Mouse (Mus musculus): ENCODE data around the gene Ttc22. TPM values are rescaled to one million over a fixed set of nuclear protein-coding genes. Genes with fewer than 3 reads are reported as not detected.

Ttc22 gene
- polyA plus RNA-seq, 1 experiment, result not detected

DNA sequence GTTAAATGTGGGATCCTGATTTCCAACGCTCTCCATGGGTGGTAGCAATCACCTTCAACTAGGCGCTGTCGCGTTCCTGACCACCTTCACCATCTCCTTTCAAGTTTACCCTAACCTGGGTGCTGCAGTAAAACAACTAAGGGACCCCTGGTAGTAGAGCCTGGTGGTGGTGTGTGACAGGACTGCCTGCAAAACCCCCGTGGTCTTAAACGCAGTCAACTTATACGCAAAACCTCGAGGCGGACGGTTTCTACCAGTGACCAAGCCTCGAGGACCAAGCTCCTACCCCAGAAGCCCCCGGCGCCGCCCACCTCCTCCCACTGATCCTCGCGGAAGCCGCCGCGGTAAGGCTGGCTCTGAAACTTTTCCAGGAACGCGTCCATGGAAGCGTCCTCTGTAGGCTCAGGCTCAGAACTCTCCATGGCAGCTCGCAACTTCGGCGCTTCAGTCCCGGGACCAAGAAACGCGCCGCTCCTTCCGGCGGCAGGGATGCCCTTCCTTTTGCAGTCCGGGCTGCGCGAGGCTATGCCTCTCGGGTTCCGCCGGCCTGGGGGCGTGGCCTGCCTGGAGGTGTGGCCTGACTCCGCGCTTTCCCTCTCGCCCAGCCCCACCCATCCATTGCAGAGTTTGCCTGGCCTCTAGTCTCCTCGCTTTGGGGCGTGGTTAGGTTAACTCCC, 56.3 kb downstream of the Ttc22 start, which contains the start of gene Ttc4:
Ttc4 (minus strand) TSS at position 503 of the 677 bp plus-strand sequence.
- peak within 1 kb of the TSS; percentile 88 for H3K4me3 ChIP-seq (replicated peaks; ENCODE audit: control insufficient read depth, low read depth, low read length)
- under 1% methylated on average over 43 of the region's 43 CpGs for WGBS
- H3K27ac ChIP-seq (ENCODE audit: control insufficient read depth, insufficient read depth, low read depth, low read length, poor library complexity), result peak within 1 kb of the TSS; percentile 52; the same call in 1 of the 2 replicates
- TF ChIP-seq CTCF (IDR thresholded peaks at IDR 0.05; ENCODE audit: control insufficient read depth, insufficient read depth, low read length), result peak; percentile 9; the same call in 1 of the 2 replicates
- peak; percentile 67; the same call in 1 of the 2 replicates for TF ChIP-seq POLR2A (IDR thresholded peaks at IDR 0.05; ENCODE audit: borderline replicate concordance, control insufficient read depth, low read depth, low read length)
- no peaks in the 10 kb centered on the region; the same call in 1 of the 2 replicates for H3K4me1 ChIP-seq (ENCODE audit: control insufficient read depth, insufficient read depth, low read length)

DNA sequence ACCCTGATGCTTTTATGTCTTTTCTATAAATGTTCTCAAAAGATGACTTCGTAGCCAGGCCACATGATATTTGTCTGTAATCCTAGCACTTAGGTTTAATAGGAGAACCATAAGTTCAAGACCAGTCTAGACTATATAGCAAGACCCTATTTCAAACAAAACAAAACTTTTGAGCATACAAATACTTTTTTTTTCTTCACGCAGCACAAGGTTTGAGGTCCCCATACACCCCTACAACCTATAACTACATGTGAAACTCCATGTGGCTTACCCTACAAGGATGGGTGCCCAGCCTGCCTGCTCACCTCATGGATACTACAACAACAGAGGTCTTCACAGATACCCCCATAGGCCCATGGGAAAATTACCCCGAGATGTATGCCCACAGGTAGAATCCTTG, 56.9 kb downstream of the Ttc22 start:
- H3K27ac ChIP-seq (ENCODE audit: control insufficient read depth, insufficient read depth, low read depth, low read length, poor library complexity), result no peak overlapping the region

DNA sequence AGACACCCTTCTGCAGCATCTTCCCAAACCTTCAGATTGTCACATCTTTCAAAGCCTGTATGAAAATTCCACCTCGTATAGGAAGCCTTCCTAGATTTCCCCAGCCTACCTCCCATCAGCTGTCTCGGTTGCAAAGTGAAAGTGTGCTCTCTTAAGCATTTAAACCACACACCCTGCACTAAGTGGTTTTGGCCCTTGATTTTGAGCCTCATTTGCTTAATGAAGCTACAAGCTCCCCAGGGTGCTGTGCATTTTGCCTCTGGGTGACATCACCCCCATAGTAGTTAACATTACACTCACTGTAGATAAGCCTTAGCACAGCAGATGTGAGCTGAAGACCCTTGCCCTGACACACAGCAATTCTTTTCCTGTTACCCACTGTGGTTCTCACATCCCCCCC, 58.7 kb downstream of the Ttc22 start:
- Histone ChIP-seq H3K4me1 (ENCODE audit: control insufficient read depth, insufficient read depth, low read length) (no peaks in the 10 kb centered on the region; the same call in 1 of the 2 replicates), H3K4me3 (replicated peaks; ENCODE audit: control insufficient read depth, low read depth, low read length) (no peak overlapping the region), H3K27ac (ENCODE audit: control insufficient read depth, insufficient read depth, low read depth, low read length, poor library complexity) (no peak overlapping the region)
- 44% methylated on average over 2 of the region's 2 CpGs for WGBS
- TF ChIP-seq CTCF (IDR thresholded peaks at IDR 0.05; ENCODE audit: control insufficient read depth, insufficient read depth, low read length), result no peak
- TF ChIP-seq POLR2A (IDR thresholded peaks at IDR 0.05; ENCODE audit: borderline replicate concordance, control insufficient read depth, low read depth, low read length), result no peak

More for the DNA sequence above, 56.9 kb downstream of the Ttc22 start:
- 61% methylated on average over 3 of the region's 3 CpGs for WGBS
- H3K4me3 ChIP-seq (replicated peaks; ENCODE audit: control insufficient read depth, low read depth, low read length), result no peak overlapping the region
- no peaks in the 10 kb centered on the region; the same call in 1 of the 2 replicates for H3K4me1 ChIP-seq (ENCODE audit: control insufficient read depth, insufficient read depth, low read length)
- TF ChIP-seq CTCF (IDR thresholded peaks at IDR 0.05; ENCODE audit: control insufficient read depth, insufficient read depth, low read length) (no peak), POLR2A (IDR thresholded peaks at IDR 0.05; ENCODE audit: borderline replicate concordance, control insufficient read depth, low read depth, low read length) (no peak)

DNA sequence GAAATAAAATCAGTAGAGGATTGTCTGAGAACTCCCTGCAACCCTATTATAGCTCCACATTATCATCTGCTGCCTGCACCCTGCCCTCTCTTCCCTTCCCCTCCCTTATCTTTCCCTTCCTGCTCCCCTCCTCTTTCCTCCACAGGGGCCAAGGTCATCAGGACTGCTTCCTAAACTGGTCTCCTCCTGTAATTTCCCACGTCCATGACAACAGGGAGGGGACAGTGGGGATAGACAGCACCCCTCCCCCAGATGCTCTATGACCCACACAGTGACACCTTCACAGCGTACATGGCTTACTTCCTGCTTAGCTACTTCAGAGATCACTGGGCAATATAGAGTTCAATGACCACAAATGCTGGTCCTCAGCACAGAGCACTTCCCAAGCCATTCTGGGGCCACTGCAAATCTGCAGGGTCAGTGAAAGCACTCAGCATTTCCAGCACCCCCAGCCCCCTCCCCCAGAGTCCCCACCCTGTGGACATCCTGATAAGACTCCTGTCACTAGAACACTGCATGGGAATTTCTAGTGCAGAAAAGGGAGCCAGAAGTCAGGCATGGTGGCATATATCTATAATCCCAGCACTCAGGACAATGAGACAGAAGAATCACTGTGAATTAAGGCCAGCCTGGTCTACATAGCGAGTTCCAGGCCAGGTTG, 66.5 kb downstream of the Ttc22 start:
- H3K27ac ChIP-seq (ENCODE audit: control insufficient read depth, insufficient read depth, low read depth, low read length, poor library complexity), result no peak overlapping the region
- 45% methylated on average over 3 of the region's 3 CpGs for WGBS

More for the DNA sequence above, 66.5 kb downstream of the Ttc22 start:
- Histone ChIP-seq H3K4me3 (replicated peaks; ENCODE audit: control insufficient read depth, low read depth, low read length) (no peak overlapping the region), H3K4me1 (ENCODE audit: control insufficient read depth, insufficient read depth, low read length) (no peaks in the 10 kb centered on the region)
- TF ChIP-seq POLR2A (IDR thresholded peaks at IDR 0.05; ENCODE audit: borderline replicate concordance, control insufficient read depth, low read depth, low read length), result no peak
- no peak for TF ChIP-seq CTCF (IDR thresholded peaks at IDR 0.05; ENCODE audit: control insufficient read depth, insufficient read depth, low read length)

Other genes starting within 250 kb of the Ttc22 start
- not detected in 2 replicates for gene Pcsk9, start 158.1 kb upstream of the Ttc22 start, polyA plus RNA-seq (2011; ENCODE audit: insufficient read depth, insufficient read length, low replicate concordance, missing spikeins)
- gene Bsnd, start 130.1 kb upstream of the Ttc22 start, polyA plus RNA-seq (2011; ENCODE audit: insufficient read depth, insufficient read length, low replicate concordance, missing spikeins), result not detected in 2 replicates
- 11.9 and 23.8 TPM in 2 replicates for gene Dhcr24, start 61.4 kb upstream of the Ttc22 start, polyA plus RNA-seq (2011; ENCODE audit: insufficient read depth, insufficient read length, low replicate concordance, missing spikeins)
- not detected in 2 replicates for gene Lexm, start 5.2 kb upstream of the Ttc22 start, polyA plus RNA-seq (2011; ENCODE audit: insufficient read depth, insufficient read length, low replicate concordance, missing spikeins)
- gene Pars2, start 28.6 kb downstream of the Ttc22 start, polyA plus RNA-seq (2011; ENCODE audit: insufficient read depth, insufficient read length, low replicate concordance, missing spikeins), result 1.9 and 4.0 TPM in 2 replicates
- gene Ttc4, start 56.5 kb downstream of the Ttc22 start, polyA plus RNA-seq (2011; ENCODE audit: insufficient read depth, insufficient read length, low replicate concordance, missing spikeins), result 19.7 and 38.1 TPM in 2 replicates
- gene Mroh7, start 108.5 kb downstream of the Ttc22 start, polyA plus RNA-seq (2011; ENCODE audit: insufficient read depth, insufficient read length, low replicate concordance, missing spikeins), result 1.1 and 4.6 TPM in 2 replicates
- not detected in 2 replicates for gene Fam151a, start 111.5 kb downstream of the Ttc22 start, polyA plus RNA-seq (2011; ENCODE audit: insufficient read depth, insufficient read length, low replicate concordance, missing spikeins)
- gene Acot11, start 182.6 kb downstream of the Ttc22 start, polyA plus RNA-seq (2011; ENCODE audit: insufficient read depth, insufficient read length, low replicate concordance, missing spikeins), result 1.7 and 4.4 TPM in 2 replicates

All from bone marrow, adult 2 months (tissue).